Mouse (Mus musculus): ENCODE data around the gene Tas2r104.

The Tas2r104 gene

DNA sequence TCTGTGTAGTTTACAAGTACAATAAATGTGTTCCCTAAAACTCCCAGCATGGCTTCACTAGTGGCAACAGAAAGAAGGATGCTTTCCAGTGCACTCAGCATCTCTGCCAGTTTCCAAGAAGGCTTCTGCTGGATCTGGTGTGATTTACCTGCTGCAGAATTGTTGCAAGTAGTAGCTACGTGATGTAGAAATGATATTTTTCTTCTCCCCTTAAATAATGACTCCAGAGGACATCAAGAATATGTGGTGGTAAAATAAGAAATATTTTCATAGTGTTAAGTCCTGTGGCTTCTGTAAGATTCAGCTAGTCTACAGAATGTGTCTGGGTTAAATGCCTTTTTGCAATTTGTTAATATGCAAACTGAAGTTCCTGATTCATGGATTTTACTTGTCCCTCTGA, at the start of gene Tas2r104:
Gene Tas2r104, minus strand, starts transcription at position 101 of the 400 bp plus-strand sequence.
- DNase-seq (ENCODE audit: inconsistent ontology term): no peak

DNA sequence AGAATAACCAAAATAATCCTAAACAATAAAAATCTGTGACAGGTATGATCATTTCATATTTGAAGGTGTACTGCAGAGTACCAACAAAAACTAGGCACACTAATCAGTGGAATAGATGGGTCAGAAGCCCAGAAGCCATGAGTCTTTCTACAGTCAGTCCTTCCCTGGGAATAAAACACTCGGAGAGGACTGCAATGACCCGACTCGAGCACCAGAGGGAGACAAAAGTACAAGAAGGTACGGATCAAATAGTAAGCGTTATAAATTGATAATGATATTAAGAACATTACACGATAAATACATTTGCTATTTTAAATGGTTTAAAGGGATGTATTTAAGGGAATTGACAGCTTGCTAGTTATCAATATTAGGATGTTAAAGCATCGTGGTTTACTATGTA, 27.3 kb upstream of the Tas2r104 start:
- peak; percentile 0 for DNase-seq (ENCODE audit: inconsistent ontology term)

DNA sequence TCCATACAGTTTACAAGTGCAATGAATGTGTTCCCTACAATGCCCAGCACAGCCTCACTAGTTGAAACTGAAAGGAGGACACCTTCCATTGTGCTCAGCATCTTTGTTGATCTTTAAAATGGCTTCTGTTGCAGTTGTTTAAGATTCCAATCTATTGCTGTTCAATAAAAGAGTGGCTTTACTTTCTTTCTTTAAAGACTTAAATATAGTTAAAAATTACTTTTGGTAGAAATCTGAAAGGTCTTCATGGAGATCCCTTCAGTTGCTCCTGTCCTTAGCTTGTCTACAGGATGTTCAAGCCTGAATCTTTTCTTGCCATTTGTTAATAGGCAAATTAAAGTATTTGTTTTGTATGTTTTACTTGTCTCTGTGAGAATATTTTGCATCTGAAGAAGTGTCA, 4.4 kb upstream of the Tas2r104 start, which contains the start of gene Tas2r114:
Gene Tas2r114, minus strand, starts transcription at position 101 of the 400 bp plus-strand sequence.
- DNase-seq (ENCODE audit: inconsistent ontology term): no peak

DNA sequence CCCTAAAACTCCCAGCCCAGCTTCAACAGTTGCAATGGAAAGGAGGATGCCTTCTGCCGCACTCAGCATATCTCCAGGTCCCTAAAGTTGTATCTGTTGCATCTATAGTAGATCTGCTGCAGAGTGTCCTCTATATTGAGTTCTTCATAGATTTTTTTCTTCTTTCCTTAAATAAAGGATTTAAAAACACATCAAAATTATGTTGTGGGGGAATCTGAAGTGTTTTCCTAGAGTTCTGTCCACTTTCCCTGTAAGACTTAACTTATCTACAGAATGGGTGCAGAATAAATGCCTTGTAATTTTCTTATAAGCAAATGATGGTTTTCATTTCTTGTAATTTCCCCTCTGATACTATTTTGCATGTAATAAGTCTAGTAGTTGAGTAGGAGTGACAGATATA, 1.9 kb upstream of the Tas2r104 start, which contains the start of gene Tas2r105:
Gene Tas2r105, minus strand, starts transcription at position 101 of the 400 bp plus-strand sequence.
- no peak for DNase-seq (ENCODE audit: inconsistent ontology term)

DNA sequence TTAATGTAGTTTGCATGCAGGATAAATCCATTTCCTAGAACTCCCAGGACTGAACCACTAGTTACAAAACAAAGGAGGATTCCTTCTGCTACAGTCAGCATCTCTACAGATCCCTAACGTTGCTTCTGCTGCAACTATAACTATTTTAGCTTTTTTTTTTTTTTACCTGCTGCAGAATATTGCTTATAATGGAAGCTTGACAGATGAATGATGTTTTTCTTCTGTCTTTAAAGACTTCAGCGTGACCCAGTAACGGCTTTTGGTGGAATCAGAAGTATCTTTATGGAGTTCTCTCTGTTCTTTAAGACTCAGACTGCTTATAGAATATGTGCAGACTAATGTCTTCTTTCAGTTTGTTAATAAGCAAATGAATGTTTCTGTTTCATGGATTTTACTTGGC, 6.8 kb downstream of the Tas2r104 start, which contains the start of gene Tas2r106:
Gene Tas2r106, minus strand, starts transcription at position 101 of the 400 bp plus-strand sequence.
- no peak for DNase-seq (ENCODE audit: inconsistent ontology term)

DNA sequence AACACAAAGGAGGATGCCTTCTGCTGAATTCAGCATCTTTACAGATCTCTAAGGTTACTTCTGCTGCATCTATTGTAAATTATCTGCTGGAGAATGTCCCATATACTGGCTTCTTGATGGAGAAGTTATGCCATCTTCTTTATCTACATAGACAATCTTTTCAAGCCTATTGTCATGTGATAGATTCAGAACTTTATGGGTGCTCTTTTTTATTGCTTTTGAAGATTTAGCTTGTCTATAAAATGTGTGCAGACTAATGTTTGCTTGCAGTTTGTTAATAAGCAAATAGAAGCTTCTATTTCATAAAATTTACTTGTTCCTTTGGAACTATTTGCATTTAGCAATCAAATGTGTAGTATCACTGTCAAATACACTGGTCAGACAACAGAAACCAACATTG, 25.5 kb downstream of the Tas2r104 start, which contains the start of gene Tas2r107:
Gene Tas2r107, minus strand, starts transcription at position 101 of the 400 bp plus-strand sequence.
- no peak for DNase-seq (ENCODE audit: inconsistent ontology term)
